8 mouse cellular contexts compared by ENCODE assay signal in genomic region chr2:34913218-34914068, GRCm38 (mm10). TPM values are rescaled to one million over a fixed set of nuclear protein-coding genes. Genes with fewer than 3 reads are reported as not detected.
DNase-seq lines count a peak whose midpoint lies in the region; ATAC-seq and TF ChIP-seq lines count a peak whose summit lies in the region.

TSS of gene Phf19 (minus strand) at chr2:34914026.

- no peak for TF ChIP-seq CTCF in kidney, postnatal 0 days (IDR thresholded peaks at IDR 0.05; ENCODE audit: low read depth)

- H3K4me2 ChIP-seq in kidney, embryonic 14.5 days (replicated peaks; ENCODE audit: low read depth, low read length) = peak within 1 kb of the TSS; percentile 73
- peak within 1 kb of the TSS; percentile 98 for H3K4me2 ChIP-seq in kidney, postnatal 0 days (ENCODE audit: low read length)
- H3K4me2 ChIP-seq in stomach, embryonic 14.5 days (replicated peaks; ENCODE audit: low read depth, low read length) = peak within 1 kb of the TSS; percentile 91

- no peak for DNase-seq in kidney, adult 18-20 months
- peak; percentile 58 for DNase-seq in c-Kit-positive CD71-positive TER-119-positive erythroid progenitor cells, embryonic 14.5 days (ENCODE audit: low spot score)
- peak; percentile 38 for DNase-seq in heart, adult 8-10 months (ENCODE audit: low spot score)
- DNase-seq in kidney, postnatal 0 days (ENCODE audit: low spot score) = peak; percentile 29
- DNase-seq in left cerebral cortex, adult 11 months (ENCODE audit: low spot score) = no peak

- H3K36me3 ChIP-seq in kidney, embryonic 14.5 days (ENCODE audit: control insufficient read depth, insufficient read depth, low read length) = peaks cover 14% of the 10 kb centered on the region; the same call in 1 of the 2 replicates
- H3K36me3 ChIP-seq in kidney, postnatal 0 days (ENCODE audit: insufficient read depth, low read length) = no peaks in the 10 kb centered on the region
- H3K36me3 ChIP-seq in stomach, embryonic 14.5 days (ENCODE audit: control insufficient read depth, insufficient read depth, low read length) = no peaks in the 10 kb centered on the region

- peak within 1 kb of the TSS; percentile 73 for H3K4me3 ChIP-seq in kidney, embryonic 14.5 days (ENCODE audit: low read length)
- H3K4me3 ChIP-seq in kidney, postnatal 0 days (replicated peaks; ENCODE audit: low read depth, low read length) = peak within 1 kb of the TSS; percentile 68
- H3K4me3 ChIP-seq in stomach, embryonic 14.5 days (ENCODE audit: low read depth, low read length) = peak within 1 kb of the TSS; percentile 60

- peak within 1 kb of the TSS; percentile 71; the same call in 1 of the 2 replicates for H3K27ac ChIP-seq in kidney, embryonic 14.5 days (ENCODE audit: low read depth, low read length)
- H3K27ac ChIP-seq in kidney, postnatal 0 days = peak within 1 kb of the TSS; percentile 37; the same call in 1 of the 2 replicates
- no peak within 1 kb of the TSS for H3K27ac ChIP-seq in stomach, embryonic 14.5 days (ENCODE audit: low read length)

- WGBS in kidney, embryonic 14.5 days = under 1% methylated on average over 56 of the region's 64 CpGs
- 0% methylated on average over 58 of the region's 64 CpGs for WGBS in kidney, postnatal 0 days
- under 1% methylated on average over 60 of the region's 64 CpGs for WGBS in stomach, embryonic 14.5 days

- no peaks in the 10 kb centered on the region for H3K27me3 ChIP-seq in kidney, embryonic 14.5 days (ENCODE audit: control insufficient read depth, insufficient read depth, low read length)
- H3K27me3 ChIP-seq in kidney, postnatal 0 days (ENCODE audit: insufficient read depth, low read length) = no peaks in the 10 kb centered on the region
- no peaks in the 10 kb centered on the region for H3K27me3 ChIP-seq in stomach, embryonic 14.5 days (ENCODE audit: control insufficient read depth, insufficient read depth, low read length)

- peak; percentile 58 for ATAC-seq in kidney, embryonic 14.5 days (ENCODE audit: low FRiP score, low TSS enrichment)
- ATAC-seq in kidney, postnatal 0 days (replicated peaks; ENCODE audit: low FRiP score, low read depth) = peak; percentile 19; the same call in 1 of the 2 replicates
- ATAC-seq in megakaryocyte-erythroid progenitor cell, adult 5-6 weeks (replicated peaks; ENCODE audit: low FRiP score, low TSS enrichment, poor library complexity, severe bottlenecking) = peak; percentile 26; the same call in 1 of the 2 replicates
- peak; percentile 28; the same call in 1 of the 2 replicates for ATAC-seq in stomach, embryonic 14.5 days (ENCODE audit: insufficient number of reproducible peaks, insufficient read depth, low FRiP score, low read depth)

- peak within 1 kb of the TSS; percentile 74 for H3K9ac ChIP-seq in kidney, embryonic 14.5 days (ENCODE audit: low read depth, low read length)
- peak within 1 kb of the TSS; percentile 65 for H3K9ac ChIP-seq in kidney, postnatal 0 days (ENCODE audit: low read depth, low read length)
- peak within 1 kb of the TSS; percentile 52 for H3K9ac ChIP-seq in stomach, embryonic 14.5 days (replicated peaks; ENCODE audit: low read depth, low read length)

- H3K4me1 ChIP-seq in kidney, embryonic 14.5 days (ENCODE audit: control insufficient read depth, insufficient read depth, low read length) = no peaks in the 10 kb centered on the region; the same call in none of the 2 replicates
- 0 out of 2 replicates have a peak, but pooled peaks cover 9% of the 10 kb centered on the region for H3K4me1 ChIP-seq in kidney, postnatal 0 days (replicated peaks; ENCODE audit: insufficient read depth, low read length)
- no peaks in the 10 kb centered on the region; the same call in 1 of the 2 replicates for H3K4me1 ChIP-seq in stomach, embryonic 14.5 days (ENCODE audit: control insufficient read depth, insufficient read depth, low read length)

- no peaks in the 10 kb centered on the region for H3K9me3 ChIP-seq in kidney, embryonic 14.5 days (ENCODE audit: control insufficient read depth, low read length)
- H3K9me3 ChIP-seq in kidney, postnatal 0 days (replicated peaks; ENCODE audit: low read length) = no peaks in the 10 kb centered on the region
- H3K9me3 ChIP-seq in stomach, embryonic 14.5 days (ENCODE audit: control insufficient read depth, low read depth, low read length) = no peaks in the 10 kb centered on the region

RNA-seq across cellular contexts. Expression of gene Phf19, which starts in this region (rescaled TPM):
- 29.9 and 35.1 TPM in 2 replicates for polyA plus RNA-seq in kidney, embryonic 14.5 days (2014; fragmentation: Nextera tagmentation; extraction: Ambion mirVana)
- 1 to 10 TPM in 2 of 4 experiments, under 1 TPM in 2; 0.66 to 1.5 (median 1.2) TPM for total RNA-seq in heart, adult 8-10 months (2022)
- 6.8 and 8.7 TPM in 2 replicates for polyA plus RNA-seq in kidney, postnatal 0 days (2015; fragmentation: Nextera tagmentation; extraction: Ambion mirVana)
- total RNA-seq in megakaryocyte-erythroid progenitor cell, adult 5-6 weeks (2014; fragmentation: Nextera tagmentation) = 6.7 and 12.0 TPM in 2 replicates
- 2.6 and 3.2 TPM in 2 replicates for total RNA-seq in megakaryocyte-erythroid progenitor cell, adult 5-6 weeks (2017)
- 8.2 and 11.9 TPM in 2 replicates for polyA plus RNA-seq in stomach, embryonic 14.5 days (2014; fragmentation: Nextera tagmentation; extraction: Ambion mirVana)

Comparison
In these comparisons a context has a peak if more than half of its experiments do, and no peak if none do; other contexts are left out.
1. DNase-seq: peak in c-Kit-positive CD71-positive TER-119-positive erythroid progenitor cells, embryonic 14.5 days (single experiment), heart, adult 8-10 months (single experiment) and kidney, postnatal 0 days (single experiment); none in kidney, adult 18-20 months (single experiment) and left cerebral cortex, adult 11 months (single experiment).
2. Peak in every context shown above with its lines, with median percentiles within 50 percentile points of each other: ATAC-seq, H3K4me2 ChIP-seq, H3K4me3 ChIP-seq and H3K9ac ChIP-seq.